Mouse (Mus musculus) spleen, adult 2 months (tissue): Measurements from ENCODE around the gene Fopnl. TPM values are rescaled to one million over a fixed set of nuclear protein-coding genes. Genes with fewer than 3 reads are reported as not detected.

Experiments used
- DNase-seq, 2 experiments: peaks; one replicate each; pipeline versions ENCODE4 v3.0.0 to v3.0.0-alpha.2; 2012 to 2021; ENCODE audit warnings: low spot score in 2 of 2, low read depth in 1 of 2
- H3K27ac ChIP-seq: fragments of 200-500 bp; 2 replicates; pipeline ENCODE4 v1.5.1; 2012; ENCODE audit warnings: low read length, inconsistent platforms; ENCODE audit not compliant: insufficient read depth
- H3K27me3 ChIP-seq: fragments of 200-500 bp; 2 replicates; pipeline ENCODE4 v1.6.1; 2012; ENCODE audit warnings: mild to moderate bottlenecking, moderate library complexity, low read length, inconsistent platforms; ENCODE audit not compliant: control insufficient read depth, insufficient read depth
- H3K36me3 ChIP-seq: fragments of 200-500 bp; 2 replicates; pipeline ENCODE4 v1.6.1; 2012; ENCODE audit warnings: mild to moderate bottlenecking, low read length, inconsistent platforms; ENCODE audit not compliant: control insufficient read depth, insufficient read depth
- H3K4me1 ChIP-seq: fragments of 200-500 bp; 2 replicates; pipeline ENCODE4 v1.6.1; 2011; ENCODE audit warnings: inconsistent platforms; ENCODE audit not compliant: control insufficient read depth, insufficient read depth, insufficient read length
- H3K4me3 ChIP-seq: fragments of 200-500 bp; 2 replicates; pipeline ENCODE4 v1.5.1; 2011; ENCODE audit warnings: mild to moderate bottlenecking, inconsistent platforms; ENCODE audit not compliant: insufficient read depth, insufficient read length; ENCODE audit errors: extremely low read depth
- CTCF ChIP-seq: fragments of 200-500 bp; IDR thresholded peaks from 2 replicates; pipeline ENCODE4 v1.5.1; 2011; ENCODE audit warnings: mild to moderate bottlenecking, inconsistent platforms; ENCODE audit not compliant: insufficient read depth, insufficient read length, insufficient replicate concordance; ENCODE audit errors: extremely low read depth
- POLR2A ChIP-seq: fragments of 200-500 bp; IDR thresholded peaks from 2 replicates; pipeline ENCODE4 v1.6.1; 2011; ENCODE audit warnings: low read depth, low read length, inconsistent platforms
- WGBS: fragments of 180-500 bp; shearing (Covaris S2); methylation state at CpG from one replicate; pipeline ENCODE4 v1.1.7; 2018; 5-methylcytosine and 5-hydroxymethylcytosine counted together
- polyA plus RNA-seq: library from polyadenylated mRNA; depleted of rRNA; stranded (reverse); fragments of >200 nt; gene quantifications from 2 replicates; pipeline ENCODE4 v1.2.3, GENCODE M21; 2012

The Fopnl gene
- polyA plus RNA-seq, 1 experiment, result 17.1 TPM

DNA sequence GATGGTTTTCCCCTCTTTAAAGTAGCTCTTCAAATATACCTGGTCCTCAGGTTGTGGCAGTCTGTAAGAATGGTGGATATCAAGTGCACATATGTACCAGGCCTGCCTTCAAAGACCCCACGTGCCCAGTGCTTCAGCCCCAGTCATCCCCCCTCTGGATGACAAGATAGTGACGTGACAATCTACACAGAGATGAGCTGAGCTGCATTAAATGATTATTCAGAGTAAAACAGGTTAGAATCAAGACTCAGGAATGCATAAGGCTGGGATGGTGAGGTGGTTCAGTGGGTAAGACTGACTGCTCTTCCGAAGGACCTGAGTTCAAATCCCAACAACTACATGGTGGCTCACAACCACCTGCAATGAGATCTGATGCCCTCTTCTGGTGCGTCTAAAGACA, 19.5 kb downstream of the Fopnl start:
- TF ChIP-seq POLR2A (no peak), CTCF (no peak)
- DNase-seq, result no peak
- H3K4me1 ChIP-seq, result no peaks in the 10 kb centered on the region

DNA sequence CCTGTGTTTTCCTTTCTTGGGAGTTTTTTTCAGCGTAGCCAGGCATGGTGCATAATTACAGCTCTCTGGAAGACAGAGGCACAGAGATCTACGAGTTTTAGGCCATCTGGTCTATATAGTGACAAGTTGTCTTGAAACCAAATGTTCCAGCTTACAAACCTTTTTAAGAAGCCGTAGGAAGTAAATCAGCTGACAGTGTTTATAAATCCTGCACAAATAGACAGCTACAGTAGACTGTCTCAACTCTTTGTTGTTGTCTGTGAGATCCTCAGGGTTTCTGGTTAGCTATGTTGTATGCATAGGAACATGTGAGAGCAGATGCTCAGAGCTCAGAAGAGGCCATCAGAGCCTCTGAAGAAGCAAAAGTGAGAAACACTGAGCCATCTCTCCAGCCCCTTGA, 20.1 kb downstream of the Fopnl start:
- TF ChIP-seq POLR2A (no peak), CTCF (no peak)
- WGBS, result 90% methylated on average over 3 of the region's 3 CpGs
- Histone ChIP-seq H3K36me3 (peaks cover 18% of the 10 kb centered on the region), H3K4me3 (no peak overlapping the region), H3K27ac (no peak overlapping the region), H3K4me1 (no peaks in the 10 kb centered on the region), H3K27me3 (peaks cover 3% of the 10 kb centered on the region; the same call in 1 of the 2 replicates)
- DNase-seq, result no peak

More for the DNA sequence above, 19.5 kb downstream of the Fopnl start:
- peaks cover 19% of the 10 kb centered on the region for H3K36me3 ChIP-seq
- 90% methylated on average over 4 of the region's 4 CpGs for WGBS
- H3K4me3 ChIP-seq, result no peak overlapping the region
- H3K27ac ChIP-seq, result no peak overlapping the region
- no peaks in the 10 kb centered on the region for H3K27me3 ChIP-seq

- peaks cover 3% of the 10 kb centered on the region; the same call in 1 of the 2 replicates for H3K27me3 ChIP-seq
- no peaks in the 10 kb centered on the region for H3K4me1 ChIP-seq
- H3K27ac ChIP-seq, result no peak overlapping the region
- H3K4me3 ChIP-seq, result no peak overlapping the region
- DNase-seq, result no peak
- 93% methylated on average over 2 of the region's 2 CpGs for WGBS
- peaks cover 18% of the 10 kb centered on the region for H3K36me3 ChIP-seq
- TF ChIP-seq POLR2A, result no peak
- no peak for TF ChIP-seq CTCF
These were observed 20.6 kb downstream of the Fopnl start for GRCm38 (mm10) chr16:14296544-14297124.

DNA sequence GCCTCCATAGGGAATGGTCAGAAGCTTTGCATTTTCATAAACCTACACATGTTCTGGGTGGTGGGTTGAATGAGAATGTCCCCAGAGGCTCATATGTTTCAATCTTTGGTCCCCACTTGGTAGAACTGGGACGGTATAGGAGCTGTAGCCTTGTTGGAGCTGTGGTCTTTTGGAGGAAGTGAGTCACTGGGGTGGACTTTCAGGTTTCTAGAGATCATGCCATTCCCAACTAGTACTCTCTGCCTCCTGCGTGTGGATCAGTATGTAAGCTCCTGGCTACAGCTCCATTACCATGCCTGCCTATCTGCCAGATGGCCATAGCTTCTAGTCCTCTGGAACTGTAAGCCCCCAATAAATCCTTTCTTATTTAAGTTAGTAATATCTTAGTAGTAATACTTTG, 21.9 kb downstream of the Fopnl start:
- no peak overlapping the region for H3K27ac ChIP-seq
- WGBS, result 74% methylated on average over 2 of the region's 2 CpGs
- DNase-seq, result no peak
- TF ChIP-seq POLR2A (no peak), CTCF (no peak)
- no peaks in the 10 kb centered on the region for H3K4me1 ChIP-seq
- peaks cover 3% of the 10 kb centered on the region; the same call in 1 of the 2 replicates for H3K27me3 ChIP-seq
- no peak overlapping the region for H3K4me3 ChIP-seq
- H3K36me3 ChIP-seq, result peaks cover 13% of the 10 kb centered on the region

- H3K4me3 ChIP-seq, result no peak overlapping the region
These were observed 24.7 kb downstream of the Fopnl start for GRCm38 (mm10) chr16:14292205-14293199.

GRCm38 (mm10) chr16:14291223-14291622, 26.0 kb downstream of the Fopnl start, which contains the start of gene Myh11:
TSS of gene Myh11 (minus strand) at chr16:14291372.
- Histone ChIP-seq H3K27me3 (peaks cover 3% of the 10 kb centered on the region; the same call in 1 of the 2 replicates), H3K4me1 (no peaks in the 10 kb centered on the region), H3K4me3 (no peak within 1 kb of the TSS), H3K27ac (no peak within 1 kb of the TSS), H3K36me3 (no peaks in the 10 kb centered on the region)
- TF ChIP-seq POLR2A, result no peak
- peak; percentile 18; the same call in 1 of the 2 replicates for TF ChIP-seq CTCF
- 15% methylated on average over 16 of the region's 16 CpGs for WGBS
- DNase-seq, result peak in 1 of 2 experiments; percentile 20

More at GRCm38 (mm10) chr16:14292205-14293199, 24.7 kb downstream of the Fopnl start:
- TF ChIP-seq POLR2A (no peak), CTCF (no peak)
- Histone ChIP-seq H3K27ac (no peak overlapping the region), H3K4me1 (no peaks in the 10 kb centered on the region), H3K27me3 (peaks cover 3% of the 10 kb centered on the region; the same call in 1 of the 2 replicates), H3K36me3 (peaks cover 2% of the 10 kb centered on the region; the same call in 1 of the 2 replicates)
- WGBS, result 22% methylated on average over 31 of the region's 31 CpGs
- DNase-seq, result no peak
